Mouse (Mus musculus): ENCODE data around the gene Tgfb3.

DNA sequence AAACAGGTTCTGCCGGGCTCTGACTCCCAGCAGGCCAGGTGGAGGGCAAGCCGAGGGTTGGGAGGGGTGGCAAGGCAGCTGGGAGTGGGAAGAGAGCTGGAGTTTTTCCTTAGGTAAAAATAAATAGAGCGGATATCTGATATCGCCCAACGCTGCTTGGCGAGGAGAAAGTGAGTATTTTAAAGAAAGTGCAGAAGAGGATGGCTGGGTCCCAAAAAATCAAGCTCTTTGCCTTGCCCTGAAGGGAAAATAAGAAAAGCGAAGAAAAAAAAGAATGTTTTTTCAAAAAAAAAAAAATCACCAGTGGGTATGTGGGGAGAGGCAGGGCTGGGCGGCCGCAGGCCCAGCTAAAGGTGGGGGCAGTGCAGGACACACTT, 677 bp downstream of the Tgfb3 start:
- no peak for TF ChIP-seq CTCF (IDR thresholded peaks at IDR 0.05)
- TF ChIP-seq POLR2A (IDR thresholded peaks at IDR 0.05; ENCODE audit: insufficient read depth, low read depth, low read length), result no peak
- no peak for TF ChIP-seq EP300 (IDR thresholded peaks at IDR 0.05; ENCODE audit: insufficient read depth, low read depth, low read length)
